Mouse (Mus musculus) urinary bladder, adult 2 months (tissue): ENCODE results near the gene Paics. TPM values are rescaled to one million over a fixed set of nuclear protein-coding genes. Genes with fewer than 3 reads are reported as not detected.
"Not testable (repeated sequence)": the region's sequence is repeated elsewhere in the genome, so short reads cannot be mapped to it uniquely, and the experiment has no call there.

Source experiments
- DNase-seq: peaks from one replicate; pipeline ENCODE4 v3.0.0; 2022; ENCODE audit warnings: low spot score
- polyA plus RNA-seq: library from polyadenylated mRNA; depleted of rRNA; stranded (reverse); fragments of >200 nt; gene quantifications from 2 replicates; pipeline ENCODE4 v1.2.3, GENCODE M21; 2012; rRNA removed

The Paics gene
- 101 and 105 TPM in 2 replicates for polyA plus RNA-seq

GRCm38 (mm10) chr5:76951106-76952027, at the start of gene Paics, which contains the start of gene Ppat:
TSS of gene Paics (plus strand) at chr5:76951307.
TSS of gene Ppat (minus strand) at chr5:76951578.
- peak; percentile 96 for DNase-seq

GRCm38 (mm10) chr5:76902131-76902530, 49.0 kb upstream of the Paics start:
- DNase-seq: no peak

DNA sequence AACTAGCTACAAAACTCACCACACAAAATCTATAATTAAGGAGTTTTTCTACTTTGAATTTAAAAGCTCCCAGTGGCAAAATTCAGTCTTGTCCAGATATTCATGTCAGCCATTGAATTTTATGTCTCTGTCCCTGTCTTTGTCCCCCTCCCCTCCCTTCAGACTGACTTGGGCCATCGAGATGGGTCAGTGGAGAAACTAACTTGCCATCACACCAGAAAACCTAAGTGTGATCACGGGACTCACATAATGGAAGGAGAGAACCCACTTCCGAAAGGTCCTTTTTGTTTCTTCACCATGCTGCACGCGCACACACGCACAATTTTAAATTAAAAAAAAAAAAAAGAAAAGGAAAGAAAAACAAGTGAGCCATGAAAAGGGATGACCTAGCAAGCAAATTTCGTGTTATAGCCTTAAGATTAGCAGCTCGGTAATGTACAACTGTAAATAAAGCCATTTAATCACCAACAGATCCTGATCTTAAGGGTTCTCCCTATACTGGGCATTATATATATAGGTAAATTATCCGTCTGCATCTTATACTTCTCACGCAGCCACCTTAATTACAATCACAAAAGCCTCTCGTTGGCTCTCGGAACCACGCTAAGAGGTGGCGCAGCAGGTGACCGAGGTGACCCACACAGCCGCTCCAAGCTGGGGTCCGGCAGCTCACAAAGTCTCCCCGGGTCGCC, 46.2 kb upstream of the Paics start:
- no peak for DNase-seq

GRCm38 (mm10) chr5:76905405-76906154, 45.5 kb upstream of the Paics start, which contains the start of gene Aasdh:
TSS of gene Aasdh (minus strand) at chr5:76905514.
- peak; percentile 97 for DNase-seq

DNA sequence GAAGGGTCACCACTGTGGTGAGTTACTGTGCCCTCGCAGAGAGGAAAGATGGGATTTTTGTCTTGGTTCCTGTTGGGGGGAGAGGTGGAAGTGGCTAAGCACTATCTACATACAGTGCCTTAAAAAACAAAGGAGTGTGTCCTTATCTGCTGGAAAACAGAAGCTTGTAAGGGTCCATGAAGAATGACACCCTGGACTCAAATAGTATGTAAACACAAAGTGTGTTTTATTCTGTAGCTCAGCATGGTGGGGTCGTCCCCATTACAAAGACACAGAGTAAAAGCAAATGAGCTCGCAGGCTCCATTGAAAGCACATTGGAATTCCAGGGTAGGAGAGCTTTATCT, 45.0 kb upstream of the Paics start:
- DNase-seq: no peak

DNA sequence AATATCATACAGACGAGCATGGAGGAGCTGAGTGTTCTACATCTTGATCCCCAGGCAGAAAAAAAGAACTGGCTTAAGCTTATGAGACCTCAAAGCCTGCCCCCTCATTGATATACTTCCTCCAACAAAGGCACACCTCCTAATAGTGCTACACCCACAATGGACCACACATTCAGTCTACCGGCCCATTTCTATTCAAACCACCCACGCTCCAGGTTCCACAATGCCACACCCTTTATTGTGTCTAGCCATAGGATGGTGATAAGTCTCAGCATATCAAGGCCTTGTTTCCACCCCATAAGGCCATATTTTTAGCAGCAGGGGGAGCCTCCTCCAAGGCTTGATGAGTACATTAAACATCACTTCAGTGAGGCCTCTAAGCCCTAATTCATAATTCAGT, 40.3 kb upstream of the Paics start:
- no peak for DNase-seq

GRCm38 (mm10) chr5:76912522-76912921, 38.6 kb upstream of the Paics start:
- DNase-seq: not testable (repeated sequence)

GRCm38 (mm10) chr5:76922833-76923232, 28.3 kb upstream of the Paics start:
- no peak for DNase-seq

DNA sequence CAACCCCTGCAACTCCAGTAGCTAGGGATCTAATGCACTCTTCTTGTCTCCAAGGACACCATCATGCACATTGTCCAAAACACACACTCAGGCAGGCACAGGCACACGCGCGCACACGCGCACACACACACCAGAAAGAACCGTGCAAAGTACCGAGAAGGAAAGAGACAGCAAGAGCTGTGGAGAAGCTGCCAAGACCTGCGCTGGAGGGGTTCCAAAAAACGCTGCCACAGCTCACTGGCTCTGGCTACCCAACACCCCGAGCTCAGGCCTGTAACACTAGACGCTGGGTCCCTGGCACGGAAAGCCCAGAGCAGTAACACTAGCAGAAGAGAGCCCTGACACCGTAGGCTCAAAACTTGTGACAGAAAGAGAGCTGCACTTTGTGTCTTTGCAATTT, 27.7 kb upstream of the Paics start:
- DNase-seq: peak; percentile 25

- DNase-seq: no peak
These were observed 26.8 kb upstream of the Paics start for GRCm38 (mm10) chr5:76924296-76924695.

DNA sequence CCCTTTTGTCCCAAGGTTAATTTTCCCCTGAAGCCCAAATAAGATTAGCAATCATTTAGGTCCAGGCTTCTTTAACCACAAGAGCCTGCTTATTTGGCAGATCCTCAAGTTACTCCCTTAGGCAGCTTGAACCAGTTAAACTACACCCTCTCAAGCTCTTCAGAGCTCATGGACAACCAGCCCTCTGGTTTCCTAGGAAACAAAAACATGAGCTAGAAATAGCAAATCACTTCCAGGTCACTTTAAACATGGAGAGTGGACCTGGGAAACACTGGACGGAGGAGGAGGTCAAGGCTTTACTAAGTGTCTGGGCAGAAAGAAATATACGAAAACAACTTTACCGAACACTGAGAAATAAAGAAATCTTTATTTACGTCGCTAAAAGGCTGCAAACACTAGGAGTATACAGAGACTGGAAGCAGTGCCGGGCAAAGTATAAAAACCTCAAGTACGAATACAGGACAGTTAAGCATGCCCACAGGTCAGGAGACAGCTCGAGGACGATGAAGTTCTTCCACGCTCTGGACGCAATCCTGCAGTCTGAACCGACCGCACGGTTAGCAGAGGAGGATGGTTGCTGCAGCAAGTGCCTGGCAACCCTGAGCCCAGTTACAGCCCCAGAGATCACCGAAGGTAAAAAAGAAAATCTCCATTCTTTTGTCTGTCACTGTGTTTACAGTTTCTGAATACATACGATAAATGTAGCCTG, 22.8 kb upstream of the Paics start:
- no peak for DNase-seq

DNA sequence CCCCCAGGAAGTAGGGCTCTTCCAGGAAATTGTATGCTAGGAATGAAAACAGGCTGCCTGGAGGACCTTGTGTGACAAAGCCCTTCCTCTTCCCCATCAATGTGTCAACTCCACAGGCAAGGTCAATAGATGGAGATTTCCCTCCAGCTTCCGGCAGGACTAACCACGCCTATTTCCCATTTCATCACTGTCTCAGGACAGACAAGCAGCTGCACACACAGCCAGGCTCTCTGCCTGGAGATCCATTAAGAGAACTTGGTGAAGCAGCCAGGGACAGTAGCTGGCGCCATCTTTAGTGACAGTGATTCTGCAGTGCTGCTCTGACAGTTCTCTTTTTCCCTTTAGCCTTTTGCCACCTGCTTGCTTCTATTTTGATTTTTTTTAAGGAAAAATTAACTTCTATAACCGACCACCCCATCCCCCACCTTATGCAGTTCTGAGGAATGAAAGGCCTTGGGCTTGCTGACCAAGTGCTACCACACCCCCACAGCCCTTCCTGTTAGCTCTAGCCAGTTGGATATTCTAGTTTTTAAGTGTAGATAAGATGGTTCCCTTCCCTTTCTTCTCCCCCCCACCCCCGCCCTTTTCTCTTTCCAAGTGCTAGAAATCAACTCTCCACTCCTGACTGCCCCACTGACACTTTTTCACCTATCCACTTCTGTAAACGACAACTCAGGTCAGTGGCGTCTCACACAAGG, 21.8 kb upstream of the Paics start:
- no peak for DNase-seq

DNA sequence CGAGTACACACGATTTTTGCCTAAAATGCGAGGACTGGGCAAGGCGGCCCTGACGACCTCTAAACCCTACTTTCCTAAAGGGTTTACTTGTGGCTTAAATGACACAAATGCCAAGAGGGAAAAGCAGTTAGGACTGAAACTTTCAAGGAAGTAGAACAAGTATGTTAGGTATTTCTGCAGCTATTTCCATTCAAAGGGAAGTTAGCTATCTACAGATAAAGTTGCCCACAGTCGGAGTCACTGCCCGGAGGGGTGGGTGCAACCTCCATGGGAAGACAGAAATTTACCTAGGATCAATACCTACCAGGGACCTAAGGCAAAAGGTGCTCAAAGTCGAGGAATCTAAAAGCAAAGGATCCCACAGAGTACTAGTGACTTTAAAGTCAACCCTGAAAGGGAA, 11.4 kb upstream of the Paics start:
- DNase-seq: no peak

GRCm38 (mm10) chr5:76941975-76942374, 9.1 kb upstream of the Paics start:
- no peak for DNase-seq

DNA sequence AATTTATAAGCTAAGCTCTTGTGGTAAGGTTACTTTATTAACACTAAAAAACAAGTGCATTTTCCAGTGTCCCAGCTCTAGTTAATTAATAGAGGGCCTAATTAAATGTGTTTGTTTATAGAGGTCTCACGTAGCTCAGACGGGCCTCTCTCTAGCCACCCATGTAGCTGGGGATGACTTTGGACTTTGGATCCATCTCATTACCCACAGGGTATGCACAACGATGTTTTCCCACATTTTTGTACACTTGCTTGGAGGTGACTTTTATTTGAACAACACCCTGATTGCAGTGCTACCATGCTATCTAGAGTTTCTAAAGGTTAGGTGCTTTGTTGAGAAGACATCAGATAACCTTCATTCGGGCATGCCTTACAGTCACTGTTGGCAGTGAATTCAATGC, 8.6 kb upstream of the Paics start:
- no peak for DNase-seq

- no peak for DNase-seq
These were observed 6.0 kb upstream of the Paics start for GRCm38 (mm10) chr5:76944965-76945677.

DNA sequence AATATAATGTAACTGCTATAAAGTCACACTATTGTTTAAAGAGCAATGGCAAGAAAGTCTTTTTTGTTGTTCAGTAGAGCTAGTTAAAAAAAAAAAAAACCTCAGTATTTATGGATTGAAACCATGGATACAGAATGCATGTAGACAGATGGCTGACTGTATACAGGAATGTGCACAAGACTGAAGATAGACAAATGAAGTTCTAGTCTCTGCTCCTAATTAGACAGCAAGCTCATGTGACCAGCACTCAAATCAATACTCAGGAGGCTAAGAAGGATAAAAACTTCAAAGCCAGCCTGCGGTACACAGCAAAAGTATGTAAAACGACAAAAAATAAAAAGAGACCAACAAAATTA, 5.5 kb upstream of the Paics start:
- no peak for DNase-seq

- DNase-seq: no peak
These were observed 4.0 kb upstream of the Paics start for GRCm38 (mm10) chr5:76947142-76947541.

DNA sequence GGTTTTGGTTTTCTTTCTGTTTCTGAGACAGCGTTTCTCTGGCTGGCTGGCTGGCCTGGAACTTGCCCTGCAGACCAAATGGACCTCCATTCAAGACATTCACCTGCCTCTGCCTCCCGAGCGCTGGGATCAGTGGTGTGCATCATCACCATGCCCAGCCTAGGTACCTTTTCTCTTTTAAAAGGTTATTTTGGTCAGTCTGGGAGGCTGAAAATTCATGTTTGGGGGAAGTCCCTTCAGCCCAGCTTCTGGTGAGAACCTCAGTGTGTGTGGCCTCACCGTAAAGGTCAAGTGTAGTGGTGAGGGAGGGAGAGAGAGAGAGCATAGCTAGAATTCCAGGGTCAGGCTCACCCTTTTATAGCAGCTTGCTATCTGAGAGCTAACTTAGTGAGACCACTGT, 3.3 kb upstream of the Paics start:
- no peak for DNase-seq

DNA sequence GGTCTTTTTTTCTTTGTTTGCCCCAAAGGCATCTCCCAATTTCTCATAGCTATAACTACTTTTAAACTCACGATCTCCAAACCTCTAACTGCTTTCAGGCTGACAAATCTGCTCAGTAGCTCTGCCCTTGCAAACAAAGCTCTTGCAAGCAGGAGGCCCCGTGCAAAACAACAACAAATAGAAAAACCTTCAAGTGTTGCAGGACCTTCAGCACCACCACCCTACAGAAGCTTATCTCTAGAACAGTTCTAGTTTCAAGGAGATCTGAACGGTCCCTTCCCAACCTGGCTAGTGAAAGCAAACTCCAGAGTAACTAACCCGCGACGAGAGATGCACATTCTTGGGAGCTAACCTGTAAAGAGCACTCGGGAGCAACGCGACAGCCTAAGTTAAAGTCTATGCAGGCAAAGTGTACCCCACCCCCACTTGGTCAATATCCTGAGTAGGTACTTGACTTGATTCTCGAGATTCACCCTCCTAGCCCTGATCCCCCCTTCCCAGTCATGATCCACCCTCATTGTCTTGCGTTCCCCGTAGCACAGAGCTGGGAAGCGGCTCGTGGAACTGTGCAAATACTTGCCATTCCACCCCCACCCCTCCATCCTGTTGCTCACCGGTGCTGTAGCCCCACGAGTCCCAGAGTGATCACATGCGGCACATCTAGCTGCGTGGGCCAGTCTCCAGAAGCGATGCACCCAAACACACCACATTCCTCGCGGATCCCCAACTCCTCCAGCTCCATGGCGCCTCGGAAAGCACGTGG, 583 bp upstream of the Paics start:
- no peak for DNase-seq
